Comparison of ENCODE assay signal across 8 mouse cellular contexts in genomic region chr16:13357806-13358679, GRCm38 (mm10).
DNase-seq lines count a peak whose midpoint lies in the region; ATAC-seq and TF ChIP-seq lines count a peak whose summit lies in the region.
"Had no signal": no experiment of that assay in that cellular context is flagged by ENCODE, and none has a peak within 500 bp of the region (broad histone marks: within the 10 kb centered on the region; RNA-seq: fewer than 3 reads in every experiment).

No protein-coding gene starts in this region.

- peak overlapping the region; percentile 36 for H3K4me3 ChIP-seq in heart, embryonic 12.5 days
- peak overlapping the region; percentile 27 for H3K4me3 ChIP-seq in kidney, embryonic 16.5 days (ENCODE audit: low read length)
- H3K4me3 ChIP-seq in limb, embryonic 14.5 days (replicated peaks; ENCODE audit: low read length) = peak overlapping the region; percentile 15; the same call in 1 of the 2 replicates
- peak overlapping the region; percentile 5 for H3K4me3 ChIP-seq in myocyte
- H3K4me3 ChIP-seq: erythroblast, embryonic 14.5 days had no signal

- H3ac ChIP-seq in myocyte (ENCODE audit: control insufficient read depth, insufficient read length) = no peak overlapping the region

- 3% methylated on average over 15 of the region's 15 CpGs for WGBS in heart, embryonic 12.5 days
- WGBS in kidney, embryonic 16.5 days = 8% methylated on average over 15 of the region's 15 CpGs
- WGBS in limb, embryonic 14.5 days = 12% methylated on average over 15 of the region's 15 CpGs

- H3K4me2 ChIP-seq in heart, embryonic 12.5 days = peak overlapping the region; percentile 69
- peak overlapping the region; percentile 52 for H3K4me2 ChIP-seq in kidney, embryonic 16.5 days (replicated peaks; ENCODE audit: low read depth, low read length)
- H3K4me2 ChIP-seq in limb, embryonic 14.5 days (replicated peaks; ENCODE audit: low read depth, low read length, severe bottlenecking) = peak overlapping the region; percentile 42
- peak overlapping the region; percentile 67 for H3K4me2 ChIP-seq in myocyte (ENCODE audit: low read depth)

- H3K27ac ChIP-seq in heart, embryonic 12.5 days (ENCODE audit: poor library complexity, severe bottlenecking) = peak overlapping the region; percentile 78
- H3K27ac ChIP-seq in kidney, embryonic 16.5 days (ENCODE audit: low read length) = peak overlapping the region; percentile 84
- no peak overlapping the region for H3K27ac ChIP-seq in limb, embryonic 14.5 days (replicated peaks; ENCODE audit: low read depth, low read length)

- no peak for TF ChIP-seq POLR2A in brain, embryonic 14.5 days (IDR thresholded peaks at IDR 0.05; ENCODE audit: borderline replicate concordance, extremely low read depth, insufficient read depth, insufficient read length, poor library complexity, severe bottlenecking)
- no peak for TF ChIP-seq POLR2A in limb, embryonic 14.5 days (IDR thresholded peaks at IDR 0.05; ENCODE audit: borderline replicate concordance, extremely low read depth, insufficient read depth, insufficient read length)
- no peak for TF ChIP-seq POLR2A in myocyte (IDR thresholded peaks at IDR 0.05; ENCODE audit: insufficient read length, low read depth)

- peaks cover 68% of the 10 kb centered on the region for H3K4me1 ChIP-seq in heart, embryonic 12.5 days (replicated peaks)
- peaks cover 36% of the 10 kb centered on the region for H3K4me1 ChIP-seq in kidney, embryonic 16.5 days (ENCODE audit: insufficient read depth, low read length)
- H3K4me1 ChIP-seq in limb, embryonic 14.5 days (ENCODE audit: control insufficient read depth, insufficient read depth, low read length) = peaks cover 19% of the 10 kb centered on the region

- peak overlapping the region; percentile 47; the same call in 1 of the 2 replicates for H3K9ac ChIP-seq in heart, embryonic 12.5 days
- peak overlapping the region; percentile 42 for H3K9ac ChIP-seq in kidney, embryonic 16.5 days (replicated peaks; ENCODE audit: low read length)
- H3K9ac ChIP-seq in limb, embryonic 14.5 days (ENCODE audit: low read depth, low read length, severe bottlenecking) = 0 out of 2 replicates have a peak overlapping the region, but pooled peaks have one; percentile 21

- no peaks in the 10 kb centered on the region for H3K79me2 ChIP-seq in myocyte (ENCODE audit: control insufficient read depth, insufficient read depth)

- H3K9me3 ChIP-seq in heart, embryonic 12.5 days (replicated peaks) = no peaks in the 10 kb centered on the region
- H3K9me3 ChIP-seq in kidney, embryonic 16.5 days (ENCODE audit: low read length) = no peaks in the 10 kb centered on the region
- no peaks in the 10 kb centered on the region for H3K9me3 ChIP-seq in limb, embryonic 14.5 days (ENCODE audit: control insufficient read depth, low read length)

- peak; percentile 69; the same call in 1 of the 2 replicates for TF ChIP-seq CTCF in brain, embryonic 14.5 days (IDR thresholded peaks at IDR 0.05; ENCODE audit: borderline replicate concordance, extremely low read depth, insufficient read depth, insufficient read length)

- ATAC-seq in heart, embryonic 12.5 days (ENCODE audit: insufficient number of reproducible peaks, low FRiP score) = peak; percentile 64
- ATAC-seq in kidney, embryonic 16.5 days (ENCODE audit: low FRiP score, low TSS enrichment) = peak; percentile 86
- ATAC-seq in limb, embryonic 14.5 days (ENCODE audit: low FRiP score, low read depth) = peak; percentile 65

- H3K36me3 ChIP-seq in heart, embryonic 12.5 days = no peaks in the 10 kb centered on the region
- H3K36me3 ChIP-seq in kidney, embryonic 16.5 days (ENCODE audit: insufficient read depth, low read length) = no peaks in the 10 kb centered on the region
- no peaks in the 10 kb centered on the region for H3K36me3 ChIP-seq in limb, embryonic 14.5 days (ENCODE audit: control insufficient read depth, insufficient read depth, low read length)
- no peaks in the 10 kb centered on the region for H3K36me3 ChIP-seq in myocyte (ENCODE audit: control insufficient read depth, insufficient read depth)

- H3K27me3 ChIP-seq in heart, embryonic 12.5 days (replicated peaks) = no peaks in the 10 kb centered on the region
- no peaks in the 10 kb centered on the region for H3K27me3 ChIP-seq in kidney, embryonic 16.5 days (ENCODE audit: insufficient read depth, low read length)
- no peaks in the 10 kb centered on the region for H3K27me3 ChIP-seq in limb, embryonic 14.5 days (ENCODE audit: control insufficient read depth, insufficient read depth, low read length)
- H3K27me3 ChIP-seq in myocyte (ENCODE audit: control insufficient read depth, insufficient read depth, insufficient read length) = no peaks in the 10 kb centered on the region

- DNase-seq in brain, embryonic 14.5 days (ENCODE audit: low read depth) = peak; percentile 86
- peak; percentile 66 for DNase-seq in fat pad, adult 2 months (ENCODE audit: extremely low read depth, low read depth, low spot score)
- DNase-seq in limb, embryonic 14.5 days (ENCODE audit: low spot score) = peak; percentile 68
- DNase-seq in testis, postnatal 14 days (ENCODE audit: low spot score) = peak; percentile 39

TF ChIP-seq in myocyte, 11 proteins besides CTCF, POLR2A, EP300 and RAD21:
- no peak for TF ChIP-seq E2F4 (IDR thresholded peaks at IDR 0.05; ENCODE audit: insufficient read depth)
- TF ChIP-seq REST (IDR thresholded peaks at IDR 0.05; ENCODE audit: insufficient read depth, insufficient read length) = no peak
- TF ChIP-seq CEBPB (IDR thresholded peaks at IDR 0.05; ENCODE audit: insufficient read depth, poor library complexity, severe bottlenecking) = peak; percentile 13; the same call in 1 of the 2 replicates
- no peak for TF ChIP-seq MYOG (IDR thresholded peaks at IDR 0.05; ENCODE audit: control insufficient read depth in 1 of 3, insufficient read depth in 1 of 3, insufficient read length in 2 of 3, low read depth in 2 of 3)
